Mouse (Mus musculus): ENCODE results near the gene Epb41l4b. TPM values are rescaled to one million over a fixed set of nuclear protein-coding genes. Genes with fewer than 3 reads are reported as not detected.

Epb41l4b gene
- polyA plus RNA-seq (2012; rRNA removed) = 37.4 and 40.4 TPM in 2 replicates

- TF ChIP-seq CTCF (IDR thresholded peaks at IDR 0.05; ENCODE audit: borderline replicate concordance, insufficient read depth, low read depth, low read length) (peak; percentile 80), POLR2A (IDR thresholded peaks at IDR 0.05; ENCODE audit: borderline replicate concordance, insufficient read depth, low read length) (no peak)
- DNase-seq = peak; percentile 87
Observed at GRCm38 (mm10) chr4:57143026-57143937, at the start of gene Epb41l4b. TSS of gene Epb41l4b (minus strand) at chr4:57143437.

DNA sequence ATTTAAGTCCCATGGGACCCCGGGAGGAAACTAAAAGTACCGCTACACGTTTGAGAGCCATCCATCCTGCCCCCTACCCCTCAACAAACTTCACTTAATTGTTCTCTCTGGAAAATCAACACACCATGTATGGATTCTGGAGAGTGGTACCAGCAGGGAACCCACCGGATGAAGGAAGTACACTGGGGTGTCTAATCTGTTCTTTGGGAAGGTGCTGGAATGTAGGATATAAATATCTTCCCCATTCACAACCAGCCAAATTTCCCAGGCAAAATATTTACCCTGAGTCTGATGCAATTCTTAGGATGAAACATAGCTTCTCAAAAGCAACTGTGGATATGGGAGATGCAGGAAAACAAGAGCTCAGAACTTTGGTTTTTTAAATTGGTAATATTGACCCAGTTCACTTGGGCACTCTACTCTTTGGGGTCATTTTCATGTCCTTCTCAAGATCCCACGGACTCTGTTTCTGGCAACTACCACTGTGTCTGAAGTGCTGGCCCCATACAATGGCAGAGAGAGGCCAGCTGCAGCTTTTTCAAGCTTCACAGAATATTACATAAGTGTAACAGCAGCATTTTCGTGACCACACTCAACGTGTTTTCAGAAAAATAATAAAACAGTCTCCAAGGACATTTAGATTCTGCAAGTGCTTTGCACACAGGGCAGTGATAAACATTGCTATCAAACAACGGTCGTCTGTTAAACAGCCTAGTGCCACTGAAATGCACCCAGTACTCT lies 48.5 kb upstream of the Epb41l4b start:
- no peak for DNase-seq
- TF ChIP-seq CTCF (IDR thresholded peaks at IDR 0.05; ENCODE audit: borderline replicate concordance, insufficient read depth, low read depth, low read length) = no peak
- TF ChIP-seq POLR2A (IDR thresholded peaks at IDR 0.05; ENCODE audit: borderline replicate concordance, insufficient read depth, low read length) = no peak
- 65% methylated on average over 9 of the region's 9 CpGs for WGBS
- no peak overlapping the region for H3K27ac ChIP-seq (ENCODE audit: insufficient read depth, low read length)
- H3K4me3 ChIP-seq (replicated peaks; ENCODE audit: insufficient read depth, low read depth, low read length) = no peak overlapping the region
- no peaks in the 10 kb centered on the region for H3K4me1 ChIP-seq (ENCODE audit: control insufficient read depth, insufficient read depth, low read length)
- no peaks in the 10 kb centered on the region for H3K27me3 ChIP-seq (ENCODE audit: control insufficient read depth, insufficient read depth, low read length)

More at GRCm38 (mm10) chr4:57143026-57143937, at the start of gene Epb41l4b:
- Histone ChIP-seq H3K4me1 (ENCODE audit: control insufficient read depth, insufficient read depth, low read length) (peaks cover 12% of the 10 kb centered on the region), H3K27me3 (ENCODE audit: control insufficient read depth, insufficient read depth, low read length) (no peaks in the 10 kb centered on the region), H3K27ac (ENCODE audit: insufficient read depth, low read length) (peak within 1 kb of the TSS; percentile 88), H3K4me3 (replicated peaks; ENCODE audit: insufficient read depth, low read depth, low read length) (peak within 1 kb of the TSS; percentile 94)
- WGBS = 12% methylated on average over 126 of the region's 142 CpGs

GRCm38 (mm10) chr4:57189881-57190280 lies 46.6 kb upstream of the Epb41l4b start:
- 92% methylated on average over 2 of the region's 2 CpGs for WGBS
- no peak overlapping the region for H3K27ac ChIP-seq (ENCODE audit: insufficient read depth, low read length)
- no peak for DNase-seq
- TF ChIP-seq CTCF (IDR thresholded peaks at IDR 0.05; ENCODE audit: borderline replicate concordance, insufficient read depth, low read depth, low read length) (no peak), POLR2A (IDR thresholded peaks at IDR 0.05; ENCODE audit: borderline replicate concordance, insufficient read depth, low read length) (no peak)
- no peaks in the 10 kb centered on the region for H3K4me1 ChIP-seq (ENCODE audit: control insufficient read depth, insufficient read depth, low read length)
- no peaks in the 10 kb centered on the region for H3K27me3 ChIP-seq (ENCODE audit: control insufficient read depth, insufficient read depth, low read length)
- H3K4me3 ChIP-seq (replicated peaks; ENCODE audit: insufficient read depth, low read depth, low read length) = no peak overlapping the region

- Histone ChIP-seq H3K4me1 (ENCODE audit: control insufficient read depth, insufficient read depth, low read length) (no peaks in the 10 kb centered on the region), H3K27ac (ENCODE audit: insufficient read depth, low read length) (no peak overlapping the region), H3K27me3 (ENCODE audit: control insufficient read depth, insufficient read depth, low read length) (no peaks in the 10 kb centered on the region), H3K4me3 (replicated peaks; ENCODE audit: insufficient read depth, low read depth, low read length) (no peak overlapping the region)
- DNase-seq = no peak
- 46% methylated on average over 6 of the region's 6 CpGs for WGBS
- TF ChIP-seq POLR2A (IDR thresholded peaks at IDR 0.05; ENCODE audit: borderline replicate concordance, insufficient read depth, low read length) (no peak), CTCF (IDR thresholded peaks at IDR 0.05; ENCODE audit: borderline replicate concordance, insufficient read depth, low read depth, low read length) (no peak)
Observed at GRCm38 (mm10) chr4:57186035-57186434, 42.8 kb upstream of the Epb41l4b start.

DNA sequence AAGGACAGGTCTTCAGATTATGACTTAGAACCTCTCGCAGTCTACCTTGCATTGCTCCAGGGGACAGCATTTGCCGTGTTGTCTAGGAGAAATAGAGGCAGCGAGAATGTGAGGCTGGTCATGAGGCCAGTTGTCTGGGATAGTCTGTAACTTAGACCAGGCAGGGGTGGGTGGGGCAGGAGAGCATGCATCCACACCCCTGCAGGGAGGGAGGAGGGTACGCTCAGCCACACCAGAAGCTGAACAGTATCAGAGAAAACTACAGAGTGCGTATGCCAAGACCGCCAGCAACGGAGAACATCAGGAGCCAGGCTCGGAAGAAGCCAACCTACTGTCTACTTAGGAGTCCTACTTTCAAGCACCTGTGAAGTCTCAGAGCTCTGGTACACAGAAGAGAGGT lies 42.2 kb upstream of the Epb41l4b start:
- Histone ChIP-seq H3K27me3 (ENCODE audit: control insufficient read depth, insufficient read depth, low read length) (no peaks in the 10 kb centered on the region), H3K27ac (ENCODE audit: insufficient read depth, low read length) (no peak overlapping the region), H3K4me3 (replicated peaks; ENCODE audit: insufficient read depth, low read depth, low read length) (no peak overlapping the region), H3K4me1 (ENCODE audit: control insufficient read depth, insufficient read depth, low read length) (no peaks in the 10 kb centered on the region)
- 67% methylated on average over 8 of the region's 8 CpGs for WGBS
- DNase-seq = no peak
- no peak for TF ChIP-seq CTCF (IDR thresholded peaks at IDR 0.05; ENCODE audit: borderline replicate concordance, insufficient read depth, low read depth, low read length)
- TF ChIP-seq POLR2A (IDR thresholded peaks at IDR 0.05; ENCODE audit: borderline replicate concordance, insufficient read depth, low read length) = no peak

DNA sequence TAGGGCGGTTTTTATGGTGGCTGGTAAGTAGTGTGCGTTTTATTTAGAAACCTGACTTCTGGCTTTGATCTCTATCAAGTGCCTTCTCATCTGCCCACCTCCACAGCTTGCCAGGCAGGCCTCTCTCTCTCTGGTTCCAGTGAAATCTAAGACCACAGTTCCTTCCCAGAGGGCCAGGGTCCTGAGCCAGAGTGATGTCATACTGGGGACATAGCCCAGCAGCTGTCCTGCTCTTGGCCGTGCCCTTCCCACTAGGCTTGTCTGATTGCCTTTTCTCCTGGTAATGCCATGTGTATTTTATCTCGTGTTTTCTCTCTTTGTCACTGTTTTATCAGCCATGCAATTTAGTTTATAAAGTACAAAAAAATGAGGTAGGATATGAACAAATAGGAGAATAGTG lies 40.3 kb upstream of the Epb41l4b start:
- no peaks in the 10 kb centered on the region for H3K4me1 ChIP-seq (ENCODE audit: control insufficient read depth, insufficient read depth, low read length)
- 64% methylated on average over 4 of the region's 4 CpGs for WGBS
- no peak overlapping the region for H3K4me3 ChIP-seq (replicated peaks; ENCODE audit: insufficient read depth, low read depth, low read length)
- no peak for TF ChIP-seq POLR2A (IDR thresholded peaks at IDR 0.05; ENCODE audit: borderline replicate concordance, insufficient read depth, low read length)
- TF ChIP-seq CTCF (IDR thresholded peaks at IDR 0.05; ENCODE audit: borderline replicate concordance, insufficient read depth, low read depth, low read length) = no peak
- no peaks in the 10 kb centered on the region for H3K27me3 ChIP-seq (ENCODE audit: control insufficient read depth, insufficient read depth, low read length)
- no peak for DNase-seq
- H3K27ac ChIP-seq (ENCODE audit: insufficient read depth, low read length) = no peak overlapping the region

- WGBS = 29% methylated on average over 1 of the region's 1 CpGs
- Histone ChIP-seq H3K4me1 (ENCODE audit: control insufficient read depth, insufficient read depth, low read length) (no peaks in the 10 kb centered on the region), H3K27ac (ENCODE audit: insufficient read depth, low read length) (no peak overlapping the region), H3K4me3 (replicated peaks; ENCODE audit: insufficient read depth, low read depth, low read length) (no peak overlapping the region), H3K27me3 (ENCODE audit: control insufficient read depth, insufficient read depth, low read length) (no peaks in the 10 kb centered on the region)
- peak; percentile 38 to 40 for DNase-seq
- TF ChIP-seq POLR2A (IDR thresholded peaks at IDR 0.05; ENCODE audit: borderline replicate concordance, insufficient read depth, low read length) (no peak), CTCF (IDR thresholded peaks at IDR 0.05; ENCODE audit: borderline replicate concordance, insufficient read depth, low read depth, low read length) (peak; percentile 62)
Observed at GRCm38 (mm10) chr4:57181538-57181937, 38.3 kb upstream of the Epb41l4b start.

Measured in cerebellum, adult 2 months (tissue).